Mouse (Mus musculus): ENCODE data around the gene Cpm. TPM values are rescaled to one million over a fixed set of nuclear protein-coding genes. Genes with fewer than 3 reads are reported as not detected.

Gene Cpm
- polyA plus RNA-seq, 1 experiment from 2014 or later: 3.1 TPM

GRCm38 (mm10) chr10:117685849-117686591 lies 56.7 kb downstream of the Cpm start:
- Histone ChIP-seq H3K4me2 (no peak overlapping the region), H3K27me3 (replicated peaks) (0 out of 2 replicates have a peak, but pooled peaks cover 6% of the 10 kb centered on the region), H3K4me1 (no peaks in the 10 kb centered on the region), H3K27ac (replicated peaks) (no peak overlapping the region), H3K9me3 (no peaks in the 10 kb centered on the region), H3K4me3 (no peak overlapping the region), H3K36me3 (peaks cover 35% of the 10 kb centered on the region), H3K9ac (no peak overlapping the region)
- ATAC-seq (ENCODE audit: extremely low read depth, insufficient number of reproducible peaks, low FRiP score, low TSS enrichment): no peak
- WGBS: 87% methylated on average over 13 of the region's 13 CpGs

- Histone ChIP-seq H3K9me3 (no peaks in the 10 kb centered on the region), H3K4me2 (no peak overlapping the region), H3K9ac (no peak overlapping the region), H3K4me1 (no peaks in the 10 kb centered on the region), H3K27me3 (replicated peaks) (no peaks in the 10 kb centered on the region), H3K36me3 (peaks cover 44% of the 10 kb centered on the region), H3K4me3 (no peak overlapping the region), H3K27ac (replicated peaks) (no peak overlapping the region)
- ATAC-seq (ENCODE audit: extremely low read depth, insufficient number of reproducible peaks, low FRiP score, low TSS enrichment): no peak
- 70% methylated on average over 3 of the region's 3 CpGs for WGBS
These were observed 57.7 kb downstream of the Cpm start for GRCm38 (mm10) chr10:117687018-117687417.

- H3K4me2 ChIP-seq: no peak overlapping the region
- WGBS: 84% methylated on average over 7 of the region's 7 CpGs
- H3K27me3 ChIP-seq (replicated peaks): no peaks in the 10 kb centered on the region
- peaks cover 49% of the 10 kb centered on the region for H3K36me3 ChIP-seq
- no peaks in the 10 kb centered on the region for H3K9me3 ChIP-seq
- H3K27ac ChIP-seq (replicated peaks): no peak overlapping the region
- ATAC-seq (ENCODE audit: extremely low read depth, insufficient number of reproducible peaks, low FRiP score, low TSS enrichment): no peak
- H3K4me1 ChIP-seq: no peaks in the 10 kb centered on the region
- no peak overlapping the region for H3K9ac ChIP-seq
- H3K4me3 ChIP-seq: no peak overlapping the region
These were observed 58.3 kb downstream of the Cpm start for GRCm38 (mm10) chr10:117687577-117687976.

GRCm38 (mm10) chr10:117688204-117689151 lies 59.2 kb downstream of the Cpm start:
- Histone ChIP-seq H3K4me1 (no peaks in the 10 kb centered on the region), H3K9me3 (no peaks in the 10 kb centered on the region), H3K27me3 (replicated peaks) (no peaks in the 10 kb centered on the region), H3K9ac (no peak overlapping the region), H3K27ac (replicated peaks) (no peak overlapping the region), H3K4me3 (no peak overlapping the region), H3K36me3 (peaks cover 57% of the 10 kb centered on the region), H3K4me2 (no peak overlapping the region)
- 82% methylated on average over 13 of the region's 13 CpGs for WGBS
- ATAC-seq (ENCODE audit: extremely low read depth, insufficient number of reproducible peaks, low FRiP score, low TSS enrichment): no peak

GRCm38 (mm10) chr10:117689297-117690100 lies 60.2 kb downstream of the Cpm start:
- peaks cover 65% of the 10 kb centered on the region for H3K36me3 ChIP-seq
- no peak for ATAC-seq (ENCODE audit: extremely low read depth, insufficient number of reproducible peaks, low FRiP score, low TSS enrichment)
- no peaks in the 10 kb centered on the region for H3K9me3 ChIP-seq
- no peak overlapping the region for H3K4me2 ChIP-seq
- 91% methylated on average over 11 of the region's 11 CpGs for WGBS
- H3K4me1 ChIP-seq: no peaks in the 10 kb centered on the region
- H3K27ac ChIP-seq (replicated peaks): no peak overlapping the region
- no peak overlapping the region for H3K9ac ChIP-seq
- H3K4me3 ChIP-seq: no peak overlapping the region
- no peaks in the 10 kb centered on the region for H3K27me3 ChIP-seq (replicated peaks)

- H3K27ac ChIP-seq (replicated peaks): no peak overlapping the region
- WGBS: 84% methylated on average over 2 of the region's 2 CpGs
- no peaks in the 10 kb centered on the region for H3K27me3 ChIP-seq (replicated peaks)
- ATAC-seq (ENCODE audit: extremely low read depth, insufficient number of reproducible peaks, low FRiP score, low TSS enrichment): no peak
- no peak overlapping the region for H3K4me2 ChIP-seq
- H3K4me1 ChIP-seq: no peaks in the 10 kb centered on the region
- H3K9ac ChIP-seq: no peak overlapping the region
- H3K36me3 ChIP-seq: peaks cover 71% of the 10 kb centered on the region
- H3K4me3 ChIP-seq: no peak overlapping the region
- H3K9me3 ChIP-seq: no peaks in the 10 kb centered on the region
These were observed 60.7 kb downstream of the Cpm start for GRCm38 (mm10) chr10:117690101-117690352.

- Histone ChIP-seq H3K9me3 (no peaks in the 10 kb centered on the region), H3K36me3 (peaks cover 79% of the 10 kb centered on the region), H3K4me2 (no peak overlapping the region), H3K9ac (no peak overlapping the region), H3K4me3 (no peak overlapping the region), H3K27ac (replicated peaks) (no peak overlapping the region), H3K4me1 (no peaks in the 10 kb centered on the region), H3K27me3 (replicated peaks) (no peaks in the 10 kb centered on the region)
- ATAC-seq (ENCODE audit: extremely low read depth, insufficient number of reproducible peaks, low FRiP score, low TSS enrichment): no peak
- WGBS: 95% methylated on average over 3 of the region's 3 CpGs
These were observed 61.5 kb downstream of the Cpm start for GRCm38 (mm10) chr10:117690770-117691296.

- Histone ChIP-seq H3K9ac (no peak overlapping the region), H3K36me3 (peaks cover 85% of the 10 kb centered on the region), H3K9me3 (no peaks in the 10 kb centered on the region), H3K27ac (replicated peaks) (no peak overlapping the region), H3K4me2 (no peak overlapping the region), H3K4me3 (no peak overlapping the region), H3K4me1 (no peaks in the 10 kb centered on the region), H3K27me3 (replicated peaks) (no peaks in the 10 kb centered on the region)
- ATAC-seq (ENCODE audit: extremely low read depth, insufficient number of reproducible peaks, low FRiP score, low TSS enrichment): no peak
- 93% methylated on average over 10 of the region's 10 CpGs for WGBS
These were observed 62.2 kb downstream of the Cpm start for GRCm38 (mm10) chr10:117691389-117691968.

GRCm38 (mm10) chr10:117692173-117692572 lies 62.9 kb downstream of the Cpm start:
- no peak overlapping the region for H3K27ac ChIP-seq (replicated peaks)
- H3K4me3 ChIP-seq: no peak overlapping the region
- H3K9me3 ChIP-seq: no peaks in the 10 kb centered on the region
- peaks cover 92% of the 10 kb centered on the region for H3K36me3 ChIP-seq
- H3K4me1 ChIP-seq: no peaks in the 10 kb centered on the region
- H3K4me2 ChIP-seq: no peak overlapping the region
- ATAC-seq (ENCODE audit: extremely low read depth, insufficient number of reproducible peaks, low FRiP score, low TSS enrichment): no peak
- H3K9ac ChIP-seq: no peak overlapping the region
- H3K27me3 ChIP-seq (replicated peaks): no peaks in the 10 kb centered on the region

- 82% methylated on average over 5 of the region's 5 CpGs for WGBS
These were observed 63.7 kb downstream of the Cpm start for GRCm38 (mm10) chr10:117692953-117693352.

More at GRCm38 (mm10) chr10:117692953-117693352, 63.7 kb downstream of the Cpm start:
- Histone ChIP-seq H3K4me1 (no peaks in the 10 kb centered on the region), H3K27me3 (replicated peaks) (no peaks in the 10 kb centered on the region), H3K4me2 (no peak overlapping the region), H3K4me3 (no peak overlapping the region), H3K27ac (replicated peaks) (no peak overlapping the region), H3K9me3 (no peaks in the 10 kb centered on the region), H3K36me3 (peaks cover 94% of the 10 kb centered on the region), H3K9ac (no peak overlapping the region)
- ATAC-seq (ENCODE audit: extremely low read depth, insufficient number of reproducible peaks, low FRiP score, low TSS enrichment): no peak

Data from heart, embryonic 13.5 days (tissue).